Mouse (Mus musculus): ENCODE measurements around the gene Pdzd3. TPM values are rescaled to one million over a fixed set of nuclear protein-coding genes. Genes with fewer than 3 reads are reported as not detected.

The Pdzd3 gene
- polyA plus RNA-seq, 1 experiment from 2014 or later: not detected

DNA sequence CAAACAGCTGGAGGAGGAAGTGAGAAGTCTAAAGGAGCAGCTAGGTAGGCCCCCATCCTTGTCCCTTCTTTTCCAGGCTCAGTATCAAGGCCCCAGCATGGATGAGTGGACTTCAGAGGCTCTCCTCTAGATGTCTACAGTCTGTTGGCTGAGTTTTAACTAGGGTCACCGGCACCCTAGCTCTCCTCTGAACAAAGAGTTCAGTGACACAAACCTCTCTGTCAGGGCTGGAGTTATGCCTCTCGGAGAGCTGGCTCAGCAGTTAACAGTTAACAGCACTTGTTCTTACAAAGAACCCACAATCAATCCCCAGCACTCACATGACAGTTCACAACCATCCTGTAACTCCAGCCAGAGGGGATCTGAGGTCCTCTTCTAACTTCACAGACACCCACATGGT lies 7.7 kb downstream of the Pdzd3 start:
- Histone ChIP-seq H3K27me3 (replicated peaks; ENCODE audit: control insufficient read depth, insufficient read depth, low read length) (no peaks in the 10 kb centered on the region), H3K36me3 (ENCODE audit: control insufficient read depth, insufficient read depth, low read length) (no peaks in the 10 kb centered on the region), H3K9ac (ENCODE audit: low read depth, low read length) (no peak overlapping the region), H3K9me3 (ENCODE audit: control insufficient read depth, low read length) (no peaks in the 10 kb centered on the region), H3K27ac (ENCODE audit: low read depth, low read length) (no peak overlapping the region), H3K4me1 (replicated peaks; ENCODE audit: control insufficient read depth, insufficient read depth, low read length) (no peaks in the 10 kb centered on the region), H3K4me2 (no peak overlapping the region), H3K4me3 (ENCODE audit: low read depth, low read length) (no peak overlapping the region)
- no peak for DNase-seq (ENCODE audit: low spot score)
- ATAC-seq (replicated peaks; ENCODE audit: low FRiP score): no peak
- 57% methylated on average over 2 of the region's 2 CpGs for WGBS

DNA sequence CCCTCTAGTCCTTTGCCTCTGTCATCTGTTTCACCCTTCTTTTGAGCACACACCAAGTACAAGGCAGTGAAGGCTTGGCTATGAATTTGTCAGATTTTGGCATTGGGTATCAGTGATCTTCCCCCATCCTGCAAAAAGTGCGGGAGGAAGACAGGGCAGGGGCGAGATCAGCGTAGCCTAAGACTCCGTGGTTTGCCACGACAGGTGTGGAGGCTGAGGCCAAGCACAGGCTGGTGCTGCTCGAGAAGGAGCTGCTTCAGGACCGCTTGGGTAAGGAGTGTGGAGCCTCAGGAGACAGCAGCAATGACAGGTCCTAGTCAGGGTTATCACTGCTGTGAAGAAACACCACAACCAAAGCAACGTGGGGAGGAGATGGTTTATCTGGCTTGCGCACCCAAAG lies 9.9 kb downstream of the Pdzd3 start:
- Histone ChIP-seq H3K27ac (ENCODE audit: low read depth, low read length) (no peak overlapping the region), H3K27me3 (replicated peaks; ENCODE audit: control insufficient read depth, insufficient read depth, low read length) (no peaks in the 10 kb centered on the region), H3K4me3 (ENCODE audit: low read depth, low read length) (no peak overlapping the region), H3K4me1 (replicated peaks; ENCODE audit: control insufficient read depth, insufficient read depth, low read length) (no peaks in the 10 kb centered on the region), H3K9me3 (ENCODE audit: control insufficient read depth, low read length) (no peaks in the 10 kb centered on the region), H3K4me2 (no peak overlapping the region), H3K9ac (ENCODE audit: low read depth, low read length) (no peak overlapping the region), H3K36me3 (ENCODE audit: control insufficient read depth, insufficient read depth, low read length) (no peaks in the 10 kb centered on the region)
- 57% methylated on average over 9 of the region's 9 CpGs for WGBS
- DNase-seq (ENCODE audit: low spot score): no peak
- ATAC-seq (replicated peaks; ENCODE audit: low FRiP score): 0 out of 2 replicates have a peak, but pooled peaks have one; percentile 20

DNA sequence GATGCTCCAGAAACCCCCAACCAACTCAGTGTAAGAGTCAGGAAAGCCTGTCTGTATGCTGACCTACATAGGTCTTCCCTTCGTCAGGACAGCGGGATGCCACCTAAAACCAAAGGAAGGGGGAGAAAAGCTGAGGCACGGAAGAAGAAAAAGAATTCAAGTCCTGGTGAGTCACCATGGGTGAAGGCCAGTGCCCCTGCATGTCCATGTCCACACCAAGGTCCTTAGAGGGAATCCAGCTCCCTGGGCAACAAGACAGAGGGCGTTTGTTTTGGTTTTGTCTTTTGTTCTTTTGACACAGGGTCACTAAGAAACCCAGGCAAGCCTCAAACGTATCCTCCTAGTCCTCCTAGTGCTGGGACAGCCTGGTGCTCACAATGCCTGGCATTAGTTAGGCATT lies 10.4 kb downstream of the Pdzd3 start:
- Histone ChIP-seq H3K36me3 (ENCODE audit: control insufficient read depth, insufficient read depth, low read length) (no peaks in the 10 kb centered on the region), H3K4me2 (no peak overlapping the region), H3K4me1 (replicated peaks; ENCODE audit: control insufficient read depth, insufficient read depth, low read length) (no peaks in the 10 kb centered on the region), H3K9ac (ENCODE audit: low read depth, low read length) (no peak overlapping the region), H3K9me3 (ENCODE audit: control insufficient read depth, low read length) (no peaks in the 10 kb centered on the region), H3K4me3 (ENCODE audit: low read depth, low read length) (no peak overlapping the region), H3K27ac (ENCODE audit: low read depth, low read length) (no peak overlapping the region), H3K27me3 (replicated peaks; ENCODE audit: control insufficient read depth, insufficient read depth, low read length) (no peaks in the 10 kb centered on the region)
- DNase-seq (ENCODE audit: low spot score) (no peak), ATAC-seq (replicated peaks; ENCODE audit: low FRiP score) (no peak)
- 64% methylated on average over 5 of the region's 5 CpGs for WGBS

- no peaks in the 10 kb centered on the region for H3K4me1 ChIP-seq (replicated peaks; ENCODE audit: control insufficient read depth, insufficient read depth, low read length)
- 51% methylated on average over 2 of the region's 2 CpGs for WGBS
- no peak for ATAC-seq (replicated peaks; ENCODE audit: low FRiP score)
- no peak within 1 kb of the TSS for H3K27ac ChIP-seq (ENCODE audit: low read depth, low read length)
- H3K9ac ChIP-seq (ENCODE audit: low read depth, low read length): no peak within 1 kb of the TSS
- H3K27me3 ChIP-seq (replicated peaks; ENCODE audit: control insufficient read depth, insufficient read depth, low read length): no peaks in the 10 kb centered on the region
- H3K9me3 ChIP-seq (ENCODE audit: control insufficient read depth, low read length): no peaks in the 10 kb centered on the region
- no peak within 1 kb of the TSS for H3K4me3 ChIP-seq (ENCODE audit: low read depth, low read length)
- no peak for DNase-seq (ENCODE audit: low spot score)
- H3K36me3 ChIP-seq (ENCODE audit: control insufficient read depth, insufficient read depth, low read length): no peaks in the 10 kb centered on the region
- no peak within 1 kb of the TSS for H3K4me2 ChIP-seq
Measured at GRCm38 (mm10) chr9:44240399-44240798, 10.9 kb downstream of the Pdzd3 start, which contains the start of gene Ccdc153. Ccdc153 (plus strand) TSS chr9:44240676.

DNA sequence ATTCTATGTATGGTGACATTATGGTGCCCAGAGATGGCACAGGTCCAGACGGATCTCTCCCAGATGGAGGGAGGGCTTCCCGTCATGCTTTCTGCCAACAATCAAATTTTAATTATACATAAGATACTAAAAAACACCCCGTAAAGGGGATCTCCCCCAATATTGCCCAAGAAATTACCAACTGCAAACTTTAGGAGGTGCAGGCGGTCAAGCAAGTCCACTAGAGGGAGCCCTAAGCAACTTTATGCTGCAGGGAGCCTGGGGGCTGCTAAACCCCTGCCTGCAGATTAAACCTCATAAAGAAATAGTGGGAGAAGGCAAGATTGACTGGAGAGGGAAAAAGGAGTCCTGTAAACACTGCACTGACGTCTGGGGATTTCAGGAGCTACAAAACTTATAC lies 11.8 kb downstream of the Pdzd3 start:
- Histone ChIP-seq H3K4me1 (replicated peaks; ENCODE audit: control insufficient read depth, insufficient read depth, low read length) (no peaks in the 10 kb centered on the region), H3K9me3 (ENCODE audit: control insufficient read depth, low read length) (no peaks in the 10 kb centered on the region), H3K27me3 (replicated peaks; ENCODE audit: control insufficient read depth, insufficient read depth, low read length) (no peaks in the 10 kb centered on the region), H3K4me2 (no peak overlapping the region), H3K9ac (ENCODE audit: low read depth, low read length) (no peak overlapping the region), H3K4me3 (ENCODE audit: low read depth, low read length) (no peak overlapping the region), H3K27ac (ENCODE audit: low read depth, low read length) (no peak overlapping the region), H3K36me3 (ENCODE audit: control insufficient read depth, insufficient read depth, low read length) (no peaks in the 10 kb centered on the region)
- DNase-seq (ENCODE audit: low spot score) (no peak), ATAC-seq (replicated peaks; ENCODE audit: low FRiP score) (no peak)
- WGBS: 8% methylated on average over 5 of the region's 5 CpGs

DNA sequence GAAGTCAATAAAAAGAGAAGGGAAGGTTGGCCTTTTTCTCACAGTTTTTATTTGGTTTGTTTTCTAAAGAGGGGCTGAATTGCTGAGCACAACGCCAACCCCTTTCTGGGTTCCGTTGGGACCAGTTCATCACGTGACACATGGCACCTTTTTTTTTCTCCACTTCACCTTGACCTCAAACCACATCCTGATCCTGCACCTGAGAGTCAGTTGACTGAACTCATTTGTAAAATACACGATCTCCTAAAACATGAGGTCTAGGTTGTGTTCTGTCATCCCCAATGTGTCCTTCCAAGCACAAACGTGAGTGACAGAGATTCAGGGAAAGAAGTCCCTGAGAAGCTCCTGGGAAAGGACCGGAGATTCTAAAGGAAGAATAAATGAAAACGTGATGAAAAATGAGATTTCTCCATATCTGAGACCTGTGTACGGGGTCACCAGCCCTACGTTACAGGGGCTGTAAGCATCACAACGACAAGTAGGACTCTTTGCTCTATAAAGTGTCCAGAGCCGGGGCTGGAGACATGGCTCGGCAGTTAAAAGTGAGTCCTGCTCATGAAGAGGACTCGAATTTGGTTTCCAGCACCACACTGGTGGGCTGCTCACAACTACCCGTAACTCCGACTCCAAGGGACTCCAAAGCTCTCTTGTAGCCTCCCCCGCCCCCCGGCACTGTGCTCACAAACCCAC lies 12.6 kb downstream of the Pdzd3 start:
- WGBS: 71% methylated on average over 17 of the region's 17 CpGs
- Histone ChIP-seq H3K4me2 (no peak overlapping the region), H3K27ac (ENCODE audit: low read depth, low read length) (no peak overlapping the region), H3K4me3 (ENCODE audit: low read depth, low read length) (no peak overlapping the region), H3K9me3 (ENCODE audit: control insufficient read depth, low read length) (no peaks in the 10 kb centered on the region), H3K4me1 (replicated peaks; ENCODE audit: control insufficient read depth, insufficient read depth, low read length) (no peaks in the 10 kb centered on the region), H3K27me3 (replicated peaks; ENCODE audit: control insufficient read depth, insufficient read depth, low read length) (no peaks in the 10 kb centered on the region), H3K36me3 (ENCODE audit: control insufficient read depth, insufficient read depth, low read length) (no peaks in the 10 kb centered on the region), H3K9ac (ENCODE audit: low read depth, low read length) (no peak overlapping the region)
- DNase-seq (ENCODE audit: low spot score) (no peak), ATAC-seq (replicated peaks; ENCODE audit: low FRiP score) (no peak)

GRCm38 (mm10) chr9:44237128-44237527 lies 14.1 kb downstream of the Pdzd3 start:
- Histone ChIP-seq H3K36me3 (ENCODE audit: control insufficient read depth, insufficient read depth, low read length) (no peaks in the 10 kb centered on the region), H3K9me3 (ENCODE audit: control insufficient read depth, low read length) (no peaks in the 10 kb centered on the region), H3K4me1 (replicated peaks; ENCODE audit: control insufficient read depth, insufficient read depth, low read length) (peaks cover 4% of the 10 kb centered on the region), H3K4me2 (no peak overlapping the region), H3K27ac (ENCODE audit: low read depth, low read length) (no peak overlapping the region), H3K4me3 (ENCODE audit: low read depth, low read length) (no peak overlapping the region), H3K9ac (ENCODE audit: low read depth, low read length) (no peak overlapping the region), H3K27me3 (replicated peaks; ENCODE audit: control insufficient read depth, insufficient read depth, low read length) (no peaks in the 10 kb centered on the region)
- ATAC-seq (replicated peaks; ENCODE audit: low FRiP score): no peak
- DNase-seq (ENCODE audit: low spot score): no peak
- WGBS: 73% methylated on average over 4 of the region's 4 CpGs

GRCm38 (mm10) chr9:44236601-44237000 lies 14.7 kb downstream of the Pdzd3 start:
- H3K36me3 ChIP-seq (ENCODE audit: control insufficient read depth, insufficient read depth, low read length): no peaks in the 10 kb centered on the region
- 64% methylated on average over 4 of the region's 4 CpGs for WGBS
- H3K4me2 ChIP-seq: no peak overlapping the region
- no peaks in the 10 kb centered on the region for H3K27me3 ChIP-seq (replicated peaks; ENCODE audit: control insufficient read depth, insufficient read depth, low read length)
- H3K4me3 ChIP-seq (ENCODE audit: low read depth, low read length): no peak overlapping the region
- ATAC-seq (replicated peaks; ENCODE audit: low FRiP score): no peak
- no peaks in the 10 kb centered on the region for H3K9me3 ChIP-seq (ENCODE audit: control insufficient read depth, low read length)
- no peak for DNase-seq (ENCODE audit: low spot score)
- H3K27ac ChIP-seq (ENCODE audit: low read depth, low read length): no peak overlapping the region
- peaks cover 9% of the 10 kb centered on the region for H3K4me1 ChIP-seq (replicated peaks; ENCODE audit: control insufficient read depth, insufficient read depth, low read length)
- no peak overlapping the region for H3K9ac ChIP-seq (ENCODE audit: low read depth, low read length)

Measured in liver, embryonic 11.5 days (tissue).